Mouse (Mus musculus) thymus, adult 2 months (tissue): ENCODE measurements around the gene Coq3. TPM values are rescaled to one million over a fixed set of nuclear protein-coding genes. Genes with fewer than 3 reads are reported as not detected.
A peak's percentile ranks its signal among the peaks of the same experiment; 100 is the strongest.

ENCODE experiments used
- DNase-seq: peaks from one replicate; pipeline ENCODE4 v3.0.0; 2021
- H3K27ac ChIP-seq: fragments of 200-500 bp; 2 replicates; pipeline ENCODE4 v1.5.1; 2012; ENCODE audit warnings: low read length, control low read depth; ENCODE audit not compliant: control insufficient read depth, insufficient read depth
- H3K27me3 ChIP-seq: fragments of 200-500 bp; 2 replicates; pipeline ENCODE4 v1.6.1; 2012; ENCODE audit warnings: mild to moderate bottlenecking, low read length, moderate library complexity, mixed read lengths; ENCODE audit not compliant: control insufficient read depth, insufficient read depth
- H3K36me3 ChIP-seq: fragments of 200-500 bp; 2 replicates; pipeline ENCODE4 v1.6.1; 2012; ENCODE audit warnings: mild to moderate bottlenecking, low read length, moderate library complexity; ENCODE audit not compliant: control insufficient read depth, insufficient read depth
- H3K4me1 ChIP-seq: fragments of 200-500 bp; replicated peaks from 2 replicates; pipeline ENCODE4 v1.6.1; 2012; ENCODE audit warnings: low read length; ENCODE audit not compliant: control insufficient read depth, insufficient read depth
- H3K4me3 ChIP-seq: fragments of 200-500 bp; 2 replicates; pipeline ENCODE4 v1.5.1; 2012; ENCODE audit warnings: mild to moderate bottlenecking, low read length, control low read depth, moderate library complexity; ENCODE audit not compliant: control insufficient read depth, insufficient read depth
- CTCF ChIP-seq: fragments of 200-500 bp; IDR thresholded peaks from 2 replicates; pipeline ENCODE4 v1.5.1; 2012; ENCODE audit warnings: mild to moderate bottlenecking, control low read depth, low read length, moderate library complexity, borderline replicate concordance; ENCODE audit not compliant: control insufficient read depth, poor library complexity, insufficient read depth; ENCODE audit errors: extremely low read depth
- POLR2A ChIP-seq: fragments of 200-500 bp; IDR thresholded peaks from 2 replicates; pipeline ENCODE4 v1.6.1; 2012; ENCODE audit warnings: mild to moderate bottlenecking, low read length, control low read depth, moderate library complexity; ENCODE audit not compliant: control insufficient read depth, poor library complexity, insufficient read depth; ENCODE audit errors: extremely low read depth
- WGBS: fragments of 180-500 bp; shearing (Covaris S2); methylation state at CpG from one replicate; pipeline ENCODE4 v1.1.7; 2018; 5-methylcytosine and 5-hydroxymethylcytosine counted together
- polyA plus RNA-seq: library from polyadenylated mRNA; depleted of rRNA; stranded (reverse); fragments of >200 nt; gene quantifications from 2 replicates; pipeline ENCODE4 v1.2.3, GENCODE M21; 2012; rRNA removed

Gene Coq3
- polyA plus RNA-seq, 1 experiment: 3.2 TPM

DNA sequence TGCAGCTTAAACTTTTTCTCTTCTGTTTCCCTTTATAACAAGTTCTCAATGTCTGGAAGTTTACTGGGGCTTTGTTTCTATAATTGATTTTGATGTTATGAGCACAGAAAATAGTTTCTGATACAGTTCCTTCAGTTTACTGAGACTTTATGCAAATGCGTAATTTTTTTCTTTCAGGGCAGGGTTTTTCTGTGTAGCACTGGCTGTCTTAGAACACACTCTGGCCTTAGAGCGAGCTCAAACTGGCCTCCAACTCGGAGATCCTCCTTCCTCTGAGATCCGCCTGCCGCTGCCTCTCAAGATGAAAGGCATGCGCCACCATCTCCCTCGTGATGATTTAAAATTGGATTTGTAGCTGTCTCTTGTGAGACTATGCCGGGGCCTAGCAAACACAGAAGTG lies 58.4 kb downstream of the Coq3 start:
- 95% methylated on average over 8 of the region's 8 CpGs for WGBS
- H3K4me3 ChIP-seq: no peak overlapping the region
- TF ChIP-seq CTCF: no peak
- no peak for TF ChIP-seq POLR2A
- DNase-seq: no peak
- no peaks in the 10 kb centered on the region for H3K4me1 ChIP-seq
- no peaks in the 10 kb centered on the region for H3K27me3 ChIP-seq
- no peaks in the 10 kb centered on the region for H3K36me3 ChIP-seq
- no peak overlapping the region for H3K27ac ChIP-seq

DNA sequence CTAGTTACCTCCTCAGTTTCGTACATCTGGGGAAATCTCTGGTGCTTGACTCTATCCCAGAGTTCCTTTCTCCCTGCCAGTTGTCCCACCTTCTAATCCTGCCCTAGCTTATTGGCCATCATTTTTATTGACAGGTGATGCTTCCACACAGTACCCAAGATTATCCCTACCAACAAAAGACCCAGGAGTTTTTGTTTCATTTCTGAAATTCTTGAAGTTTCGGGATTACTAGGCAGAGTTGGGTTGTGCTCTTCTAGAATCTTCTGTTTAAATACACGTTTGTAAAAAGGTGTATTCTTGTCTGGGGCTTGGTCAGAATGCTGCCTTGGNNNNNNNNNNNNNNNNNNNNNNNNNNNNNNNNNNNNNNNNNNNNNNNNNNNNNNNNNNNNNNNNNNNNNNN lies 65.2 kb downstream of the Coq3 start:
- Histone ChIP-seq H3K27me3 (no peaks in the 10 kb centered on the region), H3K4me1 (no peaks in the 10 kb centered on the region), H3K36me3 (no peaks in the 10 kb centered on the region), H3K27ac (no peak overlapping the region), H3K4me3 (no peak overlapping the region)
- TF ChIP-seq POLR2A: no peak
- TF ChIP-seq CTCF: no peak
- 83% methylated on average over 3 of the region's 3 CpGs for WGBS
- no peak for DNase-seq

DNA sequence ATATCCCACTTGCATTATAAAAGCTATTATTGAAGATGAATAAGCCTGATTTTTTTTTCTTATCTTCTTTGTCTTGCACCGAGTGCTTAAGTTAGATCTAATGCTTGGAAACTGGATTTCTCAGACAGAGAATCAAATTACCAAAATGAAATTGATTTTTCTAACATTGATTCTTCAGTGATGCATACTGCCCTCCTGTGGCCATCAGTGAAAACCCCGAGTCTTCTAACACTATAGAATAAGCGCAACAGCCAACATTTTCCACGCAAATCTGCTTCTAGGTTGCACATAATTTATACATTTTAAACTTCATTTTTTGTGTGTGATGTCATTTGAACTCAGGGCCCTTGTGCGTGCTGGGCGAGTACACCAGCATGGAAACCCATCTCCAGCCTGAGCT lies 72.0 kb downstream of the Coq3 start:
- no peak overlapping the region for H3K27ac ChIP-seq
- H3K27me3 ChIP-seq: no peaks in the 10 kb centered on the region
- no peaks in the 10 kb centered on the region for H3K36me3 ChIP-seq
- WGBS: 29% methylated on average over 6 of the region's 6 CpGs
- H3K4me1 ChIP-seq: no peaks in the 10 kb centered on the region
- TF ChIP-seq CTCF: no peak
- TF ChIP-seq POLR2A: no peak
- DNase-seq: no peak
- H3K4me3 ChIP-seq: no peak overlapping the region

DNA sequence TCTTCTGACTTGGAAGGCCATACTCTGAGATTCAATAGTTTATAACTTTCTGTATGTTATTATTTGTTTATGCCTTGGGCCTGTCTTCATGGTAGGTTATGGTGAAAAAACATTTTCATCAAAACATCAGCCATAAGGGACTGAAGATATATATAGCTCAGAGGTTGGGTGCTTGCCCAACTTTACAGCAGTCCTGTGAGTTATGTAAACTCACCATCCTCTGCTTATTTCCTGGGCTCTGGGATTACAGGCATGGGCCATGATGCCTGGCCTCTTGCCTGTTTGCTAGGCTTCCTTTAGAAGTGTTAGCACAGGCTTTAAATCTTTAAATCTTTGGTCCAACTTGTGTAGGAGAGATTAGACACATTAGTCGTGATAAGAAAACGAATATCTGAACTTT lies 72.8 kb downstream of the Coq3 start:
- 52% methylated on average over 2 of the region's 2 CpGs for WGBS
- no peaks in the 10 kb centered on the region for H3K4me1 ChIP-seq
- H3K36me3 ChIP-seq: no peaks in the 10 kb centered on the region
- no peak for TF ChIP-seq POLR2A
- no peak for TF ChIP-seq CTCF
- DNase-seq: no peak
- H3K27ac ChIP-seq: no peak overlapping the region
- H3K4me3 ChIP-seq: no peak overlapping the region
- H3K27me3 ChIP-seq: no peaks in the 10 kb centered on the region

DNA sequence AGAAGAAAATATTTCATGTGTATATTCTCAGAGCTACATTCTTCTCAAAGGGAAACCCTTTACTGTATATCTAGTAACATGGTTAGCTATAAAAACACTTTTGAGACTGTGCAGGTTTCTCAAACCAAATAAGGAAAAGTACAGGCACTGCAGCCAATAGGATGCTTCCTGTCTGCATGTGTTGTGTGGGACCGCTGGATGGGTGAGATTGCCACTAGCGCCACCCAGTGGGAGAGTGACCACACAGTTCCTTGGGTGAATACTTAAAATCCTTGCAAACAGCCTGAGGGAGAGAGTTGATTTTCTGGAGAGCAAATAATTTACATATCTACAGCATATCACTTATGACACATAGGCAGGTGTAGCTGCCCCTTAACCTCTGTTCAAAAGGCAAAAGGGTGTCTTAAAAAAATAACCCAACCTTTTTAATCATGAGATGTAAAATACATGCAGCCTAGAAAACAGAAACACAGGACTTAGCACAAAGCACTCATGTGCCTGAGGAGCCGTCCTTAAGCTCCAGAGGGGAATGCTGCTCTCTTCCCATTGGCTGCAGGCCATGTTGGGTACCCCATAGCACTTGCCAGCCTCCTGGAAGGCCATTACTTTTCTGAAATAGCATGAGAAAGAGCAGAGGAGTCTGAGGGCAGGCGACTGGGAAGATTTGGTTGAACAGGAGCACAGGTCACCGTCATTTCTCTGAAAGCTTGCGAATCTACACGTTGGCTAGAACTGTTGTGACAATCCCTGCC lies 78.3 kb downstream of the Coq3 start:
- Histone ChIP-seq H3K4me3 (no peak overlapping the region), H3K36me3 (no peaks in the 10 kb centered on the region), H3K4me1 (no peaks in the 10 kb centered on the region), H3K27ac (no peak overlapping the region), H3K27me3 (no peaks in the 10 kb centered on the region)
- TF ChIP-seq POLR2A (no peak), CTCF (no peak)
- 68% methylated on average over 7 of the region's 7 CpGs for WGBS
- peak; percentile 44 for DNase-seq

Other genes starting within 250 kb of the Coq3 start
- gene Prdm13, start 193.7 kb upstream of the Coq3 start, polyA plus RNA-seq: not detected in 2 replicates
- gene Ccnc, start 152.0 kb upstream of the Coq3 start, polyA plus RNA-seq: 5.0 and 6.6 TPM in 2 replicates
- 5.6 and 5.8 TPM in 2 replicates for gene Usp45, start 112.5 kb upstream of the Coq3 start, polyA plus RNA-seq
- 0.88 and 0.89 TPM in 2 replicates for gene Tstd3, start 112.5 kb upstream of the Coq3 start, polyA plus RNA-seq
- gene Pnisr, start 32.1 kb upstream of the Coq3 start, polyA plus RNA-seq: 122 TPM in 2 replicates
- gene Faxc, start 51.7 kb downstream of the Coq3 start, polyA plus RNA-seq: 0.33 and 0.40 TPM in 2 replicates